Mouse (Mus musculus) adrenal gland, postnatal 10 days (tissue): ENCODE measurements around the gene Gpc6. TPM values are rescaled to one million over a fixed set of nuclear protein-coding genes. Genes with fewer than 3 reads are reported as not detected.

Experiments
- DNase-seq: peaks from one replicate; pipeline ENCODE4 v3.0.0; 2021; ENCODE audit warnings: mixed read lengths
- total RNA-seq, 2 experiments: library from RNA; stranded (reverse); gene quantifications; 2 replicates each; pipeline ENCODE4 v1.2.3; 2021

The Gpc6 gene
- total RNA-seq, 2 experiments from 2014 or later, result 18.9 to 19.9 TPM

GRCm38 (mm10) chr14:117625100-117625710 is 700.1 kb downstream of the Gpc6 start:
- no peak for DNase-seq

- no peak for DNase-seq
Measured at GRCm38 (mm10) chr14:117634238-117634940, 709.3 kb downstream of the Gpc6 start.

- DNase-seq, result no peak
Measured at GRCm38 (mm10) chr14:117641853-117642252, 716.7 kb downstream of the Gpc6 start.

- no peak for DNase-seq
Measured at GRCm38 (mm10) chr14:117643069-117643468, 718.0 kb downstream of the Gpc6 start.

GRCm38 (mm10) chr14:117648199-117648960 is 723.3 kb downstream of the Gpc6 start:
- DNase-seq, result peak; percentile 56

- DNase-seq, result no peak
Measured at GRCm38 (mm10) chr14:117650141-117650540, 725.0 kb downstream of the Gpc6 start.

GRCm38 (mm10) chr14:117651271-117651670 is 726.2 kb downstream of the Gpc6 start:
- no peak for DNase-seq

GRCm38 (mm10) chr14:117651938-117652337 is 726.8 kb downstream of the Gpc6 start:
- peak; percentile 23 for DNase-seq

GRCm38 (mm10) chr14:117655382-117655781 is 730.3 kb downstream of the Gpc6 start:
- DNase-seq, result no peak

- DNase-seq, result no peak
Measured at GRCm38 (mm10) chr14:117659198-117659761, 734.2 kb downstream of the Gpc6 start.

GRCm38 (mm10) chr14:117662261-117662660 is 737.1 kb downstream of the Gpc6 start:
- no peak for DNase-seq

GRCm38 (mm10) chr14:117664796-117665195 is 739.7 kb downstream of the Gpc6 start:
- DNase-seq, result no peak

GRCm38 (mm10) chr14:117666126-117666525 is 741.0 kb downstream of the Gpc6 start:
- no peak for DNase-seq

GRCm38 (mm10) chr14:117673541-117673940 is 748.4 kb downstream of the Gpc6 start:
- DNase-seq, result no peak

GRCm38 (mm10) chr14:117674482-117674881 is 749.4 kb downstream of the Gpc6 start:
- DNase-seq, result no peak

GRCm38 (mm10) chr14:117679926-117680325 is 754.8 kb downstream of the Gpc6 start:
- peak; percentile 50 for DNase-seq

GRCm38 (mm10) chr14:117681321-117681921 is 756.3 kb downstream of the Gpc6 start:
- peak; percentile 24 for DNase-seq

GRCm38 (mm10) chr14:117683149-117683548 is 758.0 kb downstream of the Gpc6 start:
- DNase-seq, result no peak

- no peak for DNase-seq
Measured at GRCm38 (mm10) chr14:117689848-117690247, 764.7 kb downstream of the Gpc6 start.

- no peak for DNase-seq
Measured at GRCm38 (mm10) chr14:117695565-117695964, 770.5 kb downstream of the Gpc6 start.

GRCm38 (mm10) chr14:117700670-117701280 is 775.7 kb downstream of the Gpc6 start:
- no peak for DNase-seq

- no peak for DNase-seq
Measured at GRCm38 (mm10) chr14:117708817-117709216, 783.7 kb downstream of the Gpc6 start.
